Mouse (Mus musculus): ENCODE results near the gene Usp28.
"Not testable (repeated sequence)": the region's sequence is repeated elsewhere in the genome, so short reads cannot be mapped to it uniquely, and the experiment has no call there.

Usp28 gene

GRCm38 (mm10) chr9:48984845-48985707 lies at the start of gene Usp28:
Usp28 (plus strand) TSS chr9:48985375.
- DNase-seq, result peak; percentile 100

- no peak for DNase-seq
Observed at GRCm38 (mm10) chr9:48942349-48942748, 42.8 kb upstream of the Usp28 start.

- DNase-seq, result no peak
Observed at GRCm38 (mm10) chr9:48947565-48947964, 37.6 kb upstream of the Usp28 start.

GRCm38 (mm10) chr9:48961314-48961713 lies 23.9 kb upstream of the Usp28 start:
- no peak for DNase-seq

GRCm38 (mm10) chr9:48962131-48962530 lies 23.0 kb upstream of the Usp28 start:
- no peak for DNase-seq

- no peak for DNase-seq
Observed at GRCm38 (mm10) chr9:48964587-48965040, 20.6 kb upstream of the Usp28 start, which contains the start of gene Htr3b. Htr3b (minus strand) TSS chr9:48964990.

GRCm38 (mm10) chr9:48972494-48972893 lies 12.7 kb upstream of the Usp28 start:
- DNase-seq, result peak; percentile 38

GRCm38 (mm10) chr9:48976661-48977355 lies 8.4 kb upstream of the Usp28 start:
- DNase-seq, result no peak

GRCm38 (mm10) chr9:48980371-48980770 lies 4.8 kb upstream of the Usp28 start:
- DNase-seq, result no peak

GRCm38 (mm10) chr9:48980781-48981180 lies 4.4 kb upstream of the Usp28 start:
- no peak for DNase-seq

- DNase-seq, result no peak
Observed at GRCm38 (mm10) chr9:48981827-48982226, 3.3 kb upstream of the Usp28 start.

GRCm38 (mm10) chr9:48983801-48984200 lies 1.4 kb upstream of the Usp28 start:
- not testable (repeated sequence) for DNase-seq

GRCm38 (mm10) chr9:48984320-48984844 lies 793 bp upstream of the Usp28 start:
- no peak for DNase-seq

- no peak for DNase-seq
Observed at GRCm38 (mm10) chr9:48985708-48986088, 523 bp downstream of the Usp28 start.

- peak; percentile 58 for DNase-seq
Observed at GRCm38 (mm10) chr9:48986616-48987141, 1.5 kb downstream of the Usp28 start.

GRCm38 (mm10) chr9:48987201-48988101 lies 2.3 kb downstream of the Usp28 start:
- DNase-seq, result no peak

GRCm38 (mm10) chr9:48991671-48992070 lies 6.5 kb downstream of the Usp28 start:
- DNase-seq, result no peak

- no peak for DNase-seq
Observed at GRCm38 (mm10) chr9:48994779-48995178, 9.6 kb downstream of the Usp28 start.

GRCm38 (mm10) chr9:48995735-48996134 lies 10.6 kb downstream of the Usp28 start:
- no peak for DNase-seq

GRCm38 (mm10) chr9:48999256-48999655 lies 14.1 kb downstream of the Usp28 start:
- DNase-seq, result no peak

- DNase-seq, result no peak
Observed at GRCm38 (mm10) chr9:49015824-49016223, 30.6 kb downstream of the Usp28 start.

- DNase-seq, result no peak
Observed at GRCm38 (mm10) chr9:49021289-49021688, 36.1 kb downstream of the Usp28 start.

Data from cerebellum, adult 8-10 months (tissue).